Comparison of ENCODE assay signal across 16 mouse cellular contexts in the genomic region with DNA sequence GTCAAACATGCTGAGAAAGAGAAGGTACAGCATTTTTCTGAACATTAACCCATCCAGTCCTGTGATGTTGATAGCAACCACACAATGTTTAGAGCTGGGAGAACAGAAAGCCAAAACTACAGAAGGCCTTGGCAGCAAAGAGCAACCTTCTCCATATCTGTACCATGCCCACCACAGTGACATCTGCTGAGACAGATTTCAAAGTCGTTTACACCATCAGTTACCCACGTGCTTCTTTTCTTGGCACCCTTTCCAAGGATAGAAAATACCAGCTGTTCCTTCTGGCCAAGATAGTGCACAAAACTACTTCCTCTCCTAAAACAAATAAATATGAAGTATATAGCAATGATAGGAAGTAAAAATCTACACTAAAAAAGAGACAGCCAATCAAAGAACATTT.
DNase-seq lines count a peak whose midpoint lies in the region; ATAC-seq and TF ChIP-seq lines count a peak whose summit lies in the region.
"Had no signal": no experiment of that assay in that cellular context is flagged by ENCODE, and none has a peak within 500 bp of the region (broad histone marks: within the 10 kb centered on the region; RNA-seq: fewer than 3 reads in every experiment).

No protein-coding gene starts in this region.

- H3K27me3 ChIP-seq in midbrain, postnatal 0 days (ENCODE audit: insufficient read depth, low read length) = no peaks in the 10 kb centered on the region
- H3K27me3 ChIP-seq in midbrain, embryonic 13.5 days = no peaks in the 10 kb centered on the region
- H3K27me3 ChIP-seq in forebrain, embryonic 16.5 days (replicated peaks; ENCODE audit: control insufficient read depth, insufficient read depth, low read length) = no peaks in the 10 kb centered on the region
- H3K27me3 ChIP-seq in embryonic facial prominence, embryonic 10.5 days (replicated peaks; ENCODE audit: low read depth, poor library complexity, severe bottlenecking) = no peaks in the 10 kb centered on the region
- H3K27me3 ChIP-seq: limb, embryonic 13.5 days; neural tube, embryonic 15.5 days had no signal

- H3K4me1 ChIP-seq in midbrain, postnatal 0 days (ENCODE audit: insufficient read depth, low read length) = no peaks in the 10 kb centered on the region
- H3K4me1 ChIP-seq in midbrain, embryonic 13.5 days (replicated peaks) = no peaks in the 10 kb centered on the region
- no peaks in the 10 kb centered on the region for H3K4me1 ChIP-seq in forebrain, embryonic 16.5 days (replicated peaks; ENCODE audit: control insufficient read depth, insufficient read depth, low read length)
- H3K4me1 ChIP-seq in embryonic facial prominence, embryonic 10.5 days = no peaks in the 10 kb centered on the region
- H3K4me1 ChIP-seq: limb, embryonic 13.5 days; neural tube, embryonic 15.5 days had no signal

- H3K4me2 ChIP-seq in midbrain, postnatal 0 days (ENCODE audit: low read depth, low read length, poor library complexity, severe bottlenecking) = no peak overlapping the region
- no peak overlapping the region for H3K4me2 ChIP-seq in midbrain, embryonic 13.5 days (replicated peaks)
- H3K4me2 ChIP-seq in forebrain, embryonic 16.5 days (ENCODE audit: low read length) = no peak overlapping the region
- H3K4me2 ChIP-seq: limb, embryonic 13.5 days; neural tube, embryonic 15.5 days had no signal

- no peaks in the 10 kb centered on the region for H3K36me3 ChIP-seq in midbrain, postnatal 0 days (ENCODE audit: insufficient read depth, low read length)
- no peaks in the 10 kb centered on the region for H3K36me3 ChIP-seq in midbrain, embryonic 13.5 days
- no peaks in the 10 kb centered on the region for H3K36me3 ChIP-seq in forebrain, embryonic 16.5 days (ENCODE audit: control insufficient read depth, insufficient read depth)
- H3K36me3 ChIP-seq in embryonic facial prominence, embryonic 10.5 days (replicated peaks) = no peaks in the 10 kb centered on the region
- H3K36me3 ChIP-seq: limb, embryonic 13.5 days; neural tube, embryonic 15.5 days had no signal

- no peak overlapping the region for H3K9ac ChIP-seq in midbrain, postnatal 0 days (replicated peaks; ENCODE audit: low read length, poor library complexity, severe bottlenecking)
- H3K9ac ChIP-seq in midbrain, embryonic 13.5 days (replicated peaks) = no peak overlapping the region
- H3K9ac ChIP-seq in forebrain, embryonic 16.5 days (replicated peaks; ENCODE audit: low read depth, low read length) = no peak overlapping the region
- H3K9ac ChIP-seq: limb, embryonic 13.5 days; liver, postnatal 0 days; neural tube, embryonic 15.5 days had no signal

- H3K27ac ChIP-seq in midbrain, postnatal 0 days (ENCODE audit: low read depth, low read length) = no peak overlapping the region
- no peak overlapping the region for H3K27ac ChIP-seq in midbrain, embryonic 13.5 days
- H3K27ac ChIP-seq in forebrain, embryonic 16.5 days (ENCODE audit: low read length) = no peak overlapping the region
- H3K27ac ChIP-seq in embryonic facial prominence, embryonic 10.5 days (replicated peaks) = no peak overlapping the region
- H3K27ac ChIP-seq: limb, embryonic 13.5 days; neural tube, embryonic 15.5 days had no signal

- no peaks in the 10 kb centered on the region for H3K9me3 ChIP-seq in midbrain, postnatal 0 days (ENCODE audit: low read length)
- H3K9me3 ChIP-seq in midbrain, embryonic 13.5 days = no peaks in the 10 kb centered on the region
- H3K9me3 ChIP-seq in forebrain, embryonic 16.5 days (ENCODE audit: control insufficient read depth, low read length) = no peaks in the 10 kb centered on the region
- no peaks in the 10 kb centered on the region for H3K9me3 ChIP-seq in embryonic facial prominence, embryonic 10.5 days
- H3K9me3 ChIP-seq: limb, embryonic 13.5 days; neural tube, embryonic 15.5 days had no signal

- DNase-seq in midbrain, postnatal 0 days (ENCODE audit: low spot score) = peak; percentile 73
- DNase-seq in layer of hippocampus, adult 9-11 months = peak; percentile 69
- DNase-seq in right cerebral cortex, postnatal 25 days = peak; percentile 14
- DNase-seq in embryonic facial prominence, embryonic 10.5 days (ENCODE audit: low spot score) = no peak
- no peak for DNase-seq in adrenal gland, adult 18-20 months (ENCODE audit: low spot score in 2 of 2)
- DNase-seq in adrenal gland, postnatal 14 days = no peak
- DNase-seq: adrenal gland, adult 2 months; cerebellum, adult 11-12 months; heart, adult 18-20 months; heart, postnatal 10 days; kidney, postnatal 14 days; liver, postnatal 0 days had no signal

- TF ChIP-seq CTCF in midbrain, postnatal 0 days (IDR thresholded peaks at IDR 0.05) = no peak

- WGBS in midbrain, postnatal 0 days = 68% methylated on average over 2 of the region's 2 CpGs
- 79% methylated on average over 2 of the region's 2 CpGs for WGBS in midbrain, embryonic 13.5 days
- WGBS in forebrain, embryonic 16.5 days = 26% methylated on average over 2 of the region's 2 CpGs
- 77% methylated on average over 2 of the region's 2 CpGs for WGBS in embryonic facial prominence, embryonic 10.5 days

- ATAC-seq in midbrain, postnatal 0 days (ENCODE audit: low FRiP score) = peak; percentile 41; the same call in 1 of the 2 replicates
- ATAC-seq in midbrain, embryonic 13.5 days = no peak
- peak; percentile 98 for ATAC-seq in forebrain, embryonic 16.5 days
- ATAC-seq: liver, postnatal 0 days had no signal

- no peak overlapping the region for H3K4me3 ChIP-seq in midbrain, postnatal 0 days (ENCODE audit: low read depth, low read length)
- no peak overlapping the region for H3K4me3 ChIP-seq in midbrain, embryonic 13.5 days (replicated peaks)
- no peak overlapping the region for H3K4me3 ChIP-seq in forebrain, embryonic 16.5 days (replicated peaks; ENCODE audit: low read length)
- no peak overlapping the region for H3K4me3 ChIP-seq in embryonic facial prominence, embryonic 10.5 days
- H3K4me3 ChIP-seq: limb, embryonic 13.5 days; neural tube, embryonic 15.5 days had no signal

Comparison
In these comparisons a context has a peak if more than half of its experiments do, and no peak if none do; other contexts are left out.
1. DNase-seq: peak in midbrain, postnatal 0 days (single experiment), layer of hippocampus, adult 9-11 months (single experiment) and right cerebral cortex, postnatal 25 days (single experiment); none in embryonic facial prominence, embryonic 10.5 days (single experiment), adrenal gland, adult 18-20 months (0 of 2) and adrenal gland, postnatal 14 days (single experiment).